Mouse (Mus musculus): Measurements from ENCODE around the gene Hemk1. TPM values are rescaled to one million over a fixed set of nuclear protein-coding genes. Genes with fewer than 3 reads are reported as not detected.

Hemk1 gene
- total RNA-seq, 1 experiment, result 29.1 TPM

GRCm38 (mm10) chr9:107372441-107372840 is 34.3 kb upstream of the Hemk1 start:
- no peak for TF ChIP-seq ZC3H11A (IDR thresholded peaks at IDR 0.05; ENCODE audit: borderline replicate concordance, low read depth, low read length)
- TF ChIP-seq CHD2 (IDR thresholded peaks at IDR 0.05; ENCODE audit: low read depth, low read length), result no peak
- TF ChIP-seq MAFK (IDR thresholded peaks at IDR 0.05; ENCODE audit: insufficient read depth, low read depth, low read length), result no peak
- H3K36me3 ChIP-seq (ENCODE audit: control insufficient read depth, insufficient read depth, low read length, poor library complexity, severe bottlenecking), result no peaks in the 10 kb centered on the region
- in situ Hi-C loops (cut with MboI; ENCODE audit: low sequenced_read_pairs in 2 of 2, unreplicated experiment in 2 of 2), result no loop called here
- peaks cover 3 to 18% of the 10 kb centered on the region in 2 experiments; a peak in 3 of 4 replicates for H3K4me1 ChIP-seq (ENCODE audit: control insufficient read depth in 2 of 2, insufficient read depth in 2 of 2, low read length in 2 of 2, poor library complexity in 1 of 2)
- H3K9ac ChIP-seq (ENCODE audit: insufficient read depth, low read depth, low read length, poor library complexity, severe bottlenecking), result no peak overlapping the region
- no peak overlapping the region for H3K4me3 ChIP-seq (ENCODE audit: insufficient read depth in 1 of 2, low read depth in 1 of 2, low read length in 2 of 2, poor library complexity in 1 of 2, severe bottlenecking in 1 of 2)
- H3K27ac ChIP-seq (ENCODE audit: insufficient read depth, low read depth, low read length, poor library complexity, severe bottlenecking), result no peak overlapping the region
- no peak for DNase-seq (ENCODE audit: low read depth, low spot score)
- no peaks in the 10 kb centered on the region for H3K9me3 ChIP-seq (ENCODE audit: control insufficient read depth, insufficient read depth, low read depth, low read length)

- in situ Hi-C loops (cut with MboI; ENCODE audit: low sequenced_read_pairs in 2 of 2, unreplicated experiment in 2 of 2), result no loop called here
- TF ChIP-seq CHD2 (IDR thresholded peaks at IDR 0.05; ENCODE audit: low read depth, low read length) (no peak), ZC3H11A (IDR thresholded peaks at IDR 0.05; ENCODE audit: borderline replicate concordance, low read depth, low read length) (no peak), ZNF384 (IDR thresholded peaks at IDR 0.05; ENCODE audit: low read depth, low read length) (no peak), MAFK (IDR thresholded peaks at IDR 0.05; ENCODE audit: insufficient read depth, low read depth, low read length) (no peak), HCFC1 (IDR thresholded peaks at IDR 0.05; ENCODE audit: borderline replicate concordance, insufficient read depth, low read length) (no peak)
- no peak for DNase-seq (ENCODE audit: low read depth, low spot score)
- Histone ChIP-seq H3K9me3 (ENCODE audit: control insufficient read depth, insufficient read depth, low read depth, low read length) (no peaks in the 10 kb centered on the region), H3K4me3 (ENCODE audit: insufficient read depth in 1 of 2, low read depth in 1 of 2, low read length in 2 of 2, poor library complexity in 1 of 2, severe bottlenecking in 1 of 2) (no peak overlapping the region), H3K27ac (ENCODE audit: insufficient read depth, low read depth, low read length, poor library complexity, severe bottlenecking) (no peak overlapping the region), H3K9ac (ENCODE audit: insufficient read depth, low read depth, low read length, poor library complexity, severe bottlenecking) (no peak overlapping the region), H3K4me1 (ENCODE audit: control insufficient read depth in 2 of 2, insufficient read depth in 2 of 2, low read length in 2 of 2, poor library complexity in 1 of 2) (peaks cover 3 to 20% of the 10 kb centered on the region in 2 experiments; a peak in 3 of 4 replicates), H3K36me3 (ENCODE audit: control insufficient read depth, insufficient read depth, low read length, poor library complexity, severe bottlenecking) (no peaks in the 10 kb centered on the region)
These were observed 31.9 kb upstream of the Hemk1 start for GRCm38 (mm10) chr9:107370106-107370463.

GRCm38 (mm10) chr9:107369270-107370105 is 31.3 kb upstream of the Hemk1 start:
- in situ Hi-C loops (cut with MboI; ENCODE audit: low sequenced_read_pairs in 2 of 2, unreplicated experiment in 2 of 2), result loop anchor here in 1 of 2 experiments (10.0 kb wide), 1 partner anchor 145 kb away; no protein-coding TSS in a partner anchor

GRCm38 (mm10) chr9:107368302-107368701 is 30.2 kb upstream of the Hemk1 start:
- in situ Hi-C loops (cut with MboI; ENCODE audit: low sequenced_read_pairs in 2 of 2, unreplicated experiment in 2 of 2), result loop anchor here in 1 of 2 experiments (10.0 kb wide), 1 partner anchor 146 kb away; no protein-coding TSS in a partner anchor
- TF ChIP-seq CHD2 (IDR thresholded peaks at IDR 0.05; ENCODE audit: low read depth, low read length) (no peak), MAFK (IDR thresholded peaks at IDR 0.05; ENCODE audit: insufficient read depth, low read depth, low read length) (no peak), ZNF384 (IDR thresholded peaks at IDR 0.05; ENCODE audit: low read depth, low read length) (no peak), HCFC1 (IDR thresholded peaks at IDR 0.05; ENCODE audit: borderline replicate concordance, insufficient read depth, low read length) (no peak), ZC3H11A (IDR thresholded peaks at IDR 0.05; ENCODE audit: borderline replicate concordance, low read depth, low read length) (no peak)
- H3K4me1 ChIP-seq (ENCODE audit: control insufficient read depth in 2 of 2, insufficient read depth in 2 of 2, low read length in 2 of 2, poor library complexity in 1 of 2), result peaks cover 3 to 15% of the 10 kb centered on the region in 2 experiments; a peak in 3 of 4 replicates
- no peak overlapping the region for H3K4me3 ChIP-seq (ENCODE audit: insufficient read depth in 1 of 2, low read depth in 1 of 2, low read length in 2 of 2, poor library complexity in 1 of 2, severe bottlenecking in 1 of 2)
- H3K9me3 ChIP-seq (ENCODE audit: control insufficient read depth, insufficient read depth, low read depth, low read length), result no peaks in the 10 kb centered on the region
- H3K27ac ChIP-seq (ENCODE audit: insufficient read depth, low read depth, low read length, poor library complexity, severe bottlenecking), result no peak overlapping the region
- no peak for DNase-seq (ENCODE audit: low read depth, low spot score)
- H3K9ac ChIP-seq (ENCODE audit: insufficient read depth, low read depth, low read length, poor library complexity, severe bottlenecking), result no peak overlapping the region
- H3K36me3 ChIP-seq (ENCODE audit: control insufficient read depth, insufficient read depth, low read length, poor library complexity, severe bottlenecking), result no peaks in the 10 kb centered on the region

More at GRCm38 (mm10) chr9:107369270-107370105, 31.3 kb upstream of the Hemk1 start:
- H3K36me3 ChIP-seq (ENCODE audit: control insufficient read depth, insufficient read depth, low read length, poor library complexity, severe bottlenecking), result no peaks in the 10 kb centered on the region
- H3K4me1 ChIP-seq (ENCODE audit: control insufficient read depth in 2 of 2, insufficient read depth in 2 of 2, low read length in 2 of 2, poor library complexity in 1 of 2), result peaks cover 3 to 22% of the 10 kb centered on the region in 2 experiments; a peak in 3 of 4 replicates
- TF ChIP-seq MAFK (IDR thresholded peaks at IDR 0.05; ENCODE audit: insufficient read depth, low read depth, low read length) (no peak), ZC3H11A (IDR thresholded peaks at IDR 0.05; ENCODE audit: borderline replicate concordance, low read depth, low read length) (no peak), ZNF384 (IDR thresholded peaks at IDR 0.05; ENCODE audit: low read depth, low read length) (no peak), CHD2 (IDR thresholded peaks at IDR 0.05; ENCODE audit: low read depth, low read length) (no peak), HCFC1 (IDR thresholded peaks at IDR 0.05; ENCODE audit: borderline replicate concordance, insufficient read depth, low read length) (no peak)
- DNase-seq (ENCODE audit: low read depth, low spot score), result no peak
- H3K27ac ChIP-seq (ENCODE audit: insufficient read depth, low read depth, low read length, poor library complexity, severe bottlenecking), result no peak overlapping the region
- no peak overlapping the region for H3K9ac ChIP-seq (ENCODE audit: insufficient read depth, low read depth, low read length, poor library complexity, severe bottlenecking)
- H3K9me3 ChIP-seq (ENCODE audit: control insufficient read depth, insufficient read depth, low read depth, low read length), result no peaks in the 10 kb centered on the region
- no peak overlapping the region for H3K4me3 ChIP-seq (ENCODE audit: insufficient read depth in 1 of 2, low read depth in 1 of 2, low read length in 2 of 2, poor library complexity in 1 of 2, severe bottlenecking in 1 of 2)

All from ES-E14 (cell line).